Mouse (Mus musculus) layer of hippocampus, adult 8-10 months (tissue): ENCODE measurements around the gene Abcc4. TPM values are rescaled to one million over a fixed set of nuclear protein-coding genes. Genes with fewer than 3 reads are reported as not detected.

Experiments used
- DNase-seq, 2 experiments: peaks; one replicate each; pipeline ENCODE4 v3.0.0; 2022; ENCODE audit warnings: low spot score in 2 of 2
- total RNA-seq, 4 experiments: library from RNA; stranded (reverse); gene quantifications; 2 replicates each; pipeline ENCODE4 v1.2.4; 2022

The Abcc4 gene
- total RNA-seq, 4 experiments from 2014 or later = 8.2 to 10.6 (median 10.1) TPM

DNA sequence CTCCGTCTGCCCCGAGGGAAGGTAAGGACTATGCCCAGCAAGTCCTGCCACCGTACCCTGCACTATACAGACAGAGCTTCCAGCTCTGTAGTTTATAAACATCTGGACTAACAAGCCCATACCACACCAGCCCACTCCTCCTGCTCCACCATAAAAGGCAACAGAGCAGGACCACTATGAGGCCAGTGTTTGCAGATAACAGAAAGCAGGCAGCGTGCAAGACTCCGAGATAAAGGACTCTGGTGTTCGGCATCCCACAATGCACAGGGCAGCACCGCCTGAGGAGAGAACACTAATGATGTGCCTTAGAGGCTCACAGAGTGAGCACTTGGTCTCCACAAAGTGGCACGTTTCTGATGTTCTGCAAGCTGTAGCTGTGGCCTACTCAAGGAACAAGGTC is 63.9 kb downstream of the Abcc4 start:
- no peak for DNase-seq

DNA sequence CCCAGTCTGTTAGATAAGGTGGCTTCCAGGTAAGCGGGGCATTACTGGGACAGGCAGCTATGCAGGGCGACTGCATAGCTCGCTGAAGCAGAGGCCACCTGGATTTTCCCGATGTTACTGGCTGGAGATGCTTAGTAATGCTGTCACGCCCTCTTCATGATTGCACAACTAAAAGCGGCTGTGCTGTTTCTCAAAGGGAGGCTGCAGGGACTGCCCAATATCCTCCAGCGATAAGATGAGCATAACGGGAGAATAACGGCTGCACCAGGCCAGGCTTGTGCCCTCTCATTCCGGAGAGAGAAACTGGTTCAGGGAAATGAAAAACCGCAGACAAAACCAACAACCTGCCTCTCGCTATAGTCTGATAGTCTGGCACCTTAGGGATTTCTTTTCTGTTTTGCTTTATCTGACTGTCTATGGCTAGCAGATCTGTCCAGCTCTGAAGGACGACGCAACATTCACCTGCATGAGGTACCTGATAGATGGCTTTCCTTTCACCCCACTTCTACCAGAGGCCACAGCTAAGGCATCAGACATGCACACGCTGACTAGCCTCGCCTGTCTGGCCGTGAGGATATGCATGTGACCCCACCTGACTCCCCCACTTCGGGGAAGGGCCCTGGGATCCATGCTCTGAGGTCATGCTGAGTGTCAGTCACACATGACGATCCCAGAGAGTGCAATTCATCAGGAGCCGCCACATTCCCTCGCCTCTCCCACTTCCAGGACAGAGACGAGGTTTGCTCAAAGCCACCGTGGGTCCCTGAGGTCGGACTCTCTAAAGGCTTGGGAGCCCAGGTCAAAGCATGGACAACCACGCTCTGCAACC is 67.4 kb downstream of the Abcc4 start:
- DNase-seq = no peak

DNA sequence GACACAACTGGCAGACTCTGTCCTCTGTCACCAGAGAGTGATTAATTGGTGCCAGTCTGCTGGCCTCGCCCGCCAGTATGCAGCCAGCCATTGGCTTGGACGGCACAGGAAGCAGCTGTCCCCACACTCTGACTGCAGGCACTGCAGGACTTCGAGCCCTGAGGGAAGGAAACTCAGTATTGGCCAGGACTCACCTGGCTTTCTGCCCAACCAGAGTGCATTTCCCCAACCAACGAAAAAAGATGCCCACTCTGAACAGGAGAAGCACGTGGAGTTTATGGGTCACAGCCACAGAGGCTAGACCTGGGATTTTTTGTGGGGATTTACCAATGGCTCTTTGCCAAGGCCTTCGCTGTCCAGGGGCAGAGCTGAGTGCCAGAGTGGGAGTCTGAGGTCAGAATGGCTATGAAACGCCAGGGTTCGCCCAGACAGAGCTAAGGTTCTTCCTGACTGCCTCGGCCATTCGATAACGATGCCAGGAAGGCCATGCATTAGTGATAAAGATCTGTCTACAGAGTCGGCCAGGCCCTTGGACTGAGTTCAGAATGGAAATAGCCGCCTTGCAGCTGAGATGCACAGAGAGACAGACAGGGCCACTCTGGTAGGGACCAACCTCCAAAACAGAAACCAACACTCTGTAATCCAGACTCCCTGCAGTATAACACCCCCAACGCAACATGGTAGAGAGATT is 70.4 kb downstream of the Abcc4 start:
- DNase-seq = peak; percentile 30 to 36

DNA sequence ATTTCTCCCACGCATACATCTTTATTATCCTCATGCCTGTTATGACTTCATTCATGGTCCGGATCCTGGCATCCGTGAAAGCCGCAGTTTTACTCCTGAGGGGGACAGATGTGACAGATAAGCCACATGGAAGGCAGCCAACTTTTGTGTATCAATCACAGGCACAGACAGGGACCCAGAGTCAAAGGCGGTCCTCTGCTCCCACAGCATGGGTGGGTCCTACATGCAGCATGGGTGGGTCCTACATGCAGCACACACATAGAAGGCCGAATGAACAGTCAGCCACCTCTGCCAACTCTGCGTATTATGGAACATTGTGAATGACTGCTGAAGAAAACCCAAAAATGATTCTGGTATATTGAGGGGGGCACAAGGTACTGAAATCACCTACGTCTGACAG is 76.4 kb downstream of the Abcc4 start:
- DNase-seq = no peak

DNA sequence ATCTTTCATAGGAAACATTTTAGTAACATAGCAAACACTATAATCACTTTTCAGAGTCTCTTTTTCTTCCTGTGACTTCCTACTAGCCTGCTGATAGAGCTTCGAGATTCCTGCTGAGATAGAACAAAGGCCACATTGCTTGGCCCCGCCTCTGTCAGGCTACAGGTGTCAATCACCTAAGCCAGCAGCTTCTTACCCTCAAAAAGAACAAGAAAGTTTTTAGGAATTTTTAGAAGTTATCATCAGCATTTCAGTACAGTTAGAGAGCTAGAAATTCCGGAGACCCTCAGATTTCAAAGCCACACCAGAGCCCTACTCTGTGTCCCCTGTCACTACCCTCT is 84.6 kb downstream of the Abcc4 start:
- no peak for DNase-seq

DNA sequence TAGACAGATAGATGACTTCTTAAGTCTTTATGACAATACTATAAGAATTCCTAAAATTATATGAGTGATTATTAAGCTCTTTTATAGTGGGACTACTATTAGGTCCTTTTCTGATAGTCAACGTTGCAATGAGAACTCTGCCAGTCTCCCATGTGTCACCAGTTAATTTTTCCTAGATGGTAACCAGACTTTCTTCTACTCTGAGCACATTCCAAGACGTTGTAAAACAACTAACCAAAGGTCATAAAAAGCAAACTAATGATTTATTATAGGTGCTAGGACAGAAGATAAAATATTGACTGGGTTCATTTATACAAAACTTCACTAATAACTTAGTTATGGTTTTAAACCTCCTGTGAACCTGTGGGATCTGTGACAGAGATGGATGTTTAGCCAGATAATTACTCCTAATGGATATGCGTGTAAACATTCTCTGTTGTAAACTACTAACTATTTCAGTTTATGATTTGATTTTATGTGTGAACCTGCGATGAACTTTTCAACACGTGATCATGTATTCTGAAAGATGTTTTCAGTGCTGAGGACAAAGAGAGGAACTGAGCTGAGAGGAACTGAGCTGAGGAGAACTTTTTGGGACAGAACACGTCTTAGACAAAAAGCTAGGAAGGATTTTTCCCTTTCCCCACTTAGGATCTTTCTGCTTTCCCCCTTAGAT is 85.1 kb downstream of the Abcc4 start:
- DNase-seq = no peak

DNA sequence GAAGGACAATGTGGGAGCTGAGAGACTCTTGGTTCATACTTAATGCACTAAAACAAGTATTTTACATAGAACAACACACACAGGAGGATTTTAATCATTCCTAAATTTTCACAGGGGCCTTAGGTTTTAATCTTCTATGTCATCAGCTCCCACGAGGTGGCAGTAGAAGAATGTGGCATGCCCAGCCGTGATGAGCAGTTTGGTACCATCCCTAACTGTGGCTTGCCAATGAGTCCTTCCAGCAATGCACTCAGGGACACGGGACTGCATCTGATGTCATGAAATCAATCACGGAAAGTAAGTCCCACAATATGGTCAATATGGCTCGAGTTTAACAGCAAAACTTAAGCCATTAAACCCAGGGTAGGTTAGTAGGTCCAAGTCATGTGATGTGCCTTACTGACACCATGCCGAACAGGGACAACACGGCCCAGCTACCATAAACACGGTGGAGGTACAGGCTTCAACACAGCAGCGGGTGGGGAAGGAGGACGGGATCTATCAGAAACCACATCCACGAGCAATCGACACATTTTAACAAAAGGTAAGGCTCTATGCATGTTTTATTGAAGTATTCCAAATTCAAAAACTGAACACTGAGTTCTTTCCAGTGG is 89.2 kb downstream of the Abcc4 start:
- peak; percentile 39 to 72 for DNase-seq

DNA sequence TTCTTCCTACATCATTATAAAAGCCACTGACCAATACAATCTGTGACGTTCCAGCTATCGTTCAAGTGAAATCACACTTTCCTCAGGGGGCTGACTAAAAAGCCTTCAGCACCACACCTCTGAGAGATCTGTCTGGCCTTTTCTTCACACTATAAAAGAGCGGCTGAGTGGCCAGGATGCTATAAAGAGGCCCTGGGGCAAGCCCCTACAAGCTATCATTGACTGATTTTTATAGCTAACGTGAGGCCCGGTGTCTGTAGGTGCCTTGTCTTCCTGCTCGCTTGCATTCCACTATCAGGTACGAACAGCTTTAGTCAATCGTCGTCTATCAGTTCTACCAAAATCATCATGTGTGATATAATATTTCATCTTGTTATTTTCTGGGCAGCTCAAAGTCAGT is 92.3 kb downstream of the Abcc4 start:
- DNase-seq = no peak

DNA sequence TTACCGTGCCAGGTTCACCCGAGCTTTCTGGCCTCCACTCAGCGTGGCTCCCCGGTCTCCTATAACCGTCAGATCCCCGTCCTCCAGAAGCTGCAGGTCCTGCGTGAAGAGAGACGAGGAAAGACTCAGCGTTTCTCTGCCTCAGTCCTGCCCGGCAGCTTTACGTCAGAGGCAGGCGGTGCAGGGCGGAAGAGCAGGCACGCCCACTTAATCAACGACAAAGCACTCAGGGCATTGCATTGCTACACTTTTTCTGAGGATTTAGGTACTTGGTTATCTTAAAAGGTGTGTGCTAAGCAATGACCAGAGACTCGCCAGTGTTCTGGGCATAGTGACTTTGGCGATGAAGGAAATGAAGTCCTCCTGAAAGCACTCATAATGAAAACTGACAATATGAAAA is 94.3 kb downstream of the Abcc4 start:
- no peak for DNase-seq

DNA sequence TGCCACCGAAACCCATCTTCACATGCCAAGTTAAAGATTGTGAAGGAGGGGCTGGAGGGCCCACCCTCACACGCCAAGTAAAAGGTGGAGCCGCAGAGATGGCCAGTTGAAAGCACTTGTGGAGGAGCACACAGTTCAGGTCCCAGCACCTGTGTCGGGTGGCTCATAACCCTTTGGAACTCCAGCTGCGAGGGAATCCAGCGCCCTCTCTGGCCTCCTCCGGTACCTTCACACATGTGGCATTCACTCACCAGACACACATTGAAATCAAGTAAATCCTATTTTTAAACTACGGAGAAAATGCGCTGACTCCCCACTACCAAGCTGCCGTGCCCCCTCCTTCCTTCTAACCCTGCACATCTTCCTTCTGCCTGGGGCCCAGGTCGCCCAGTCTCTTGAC is 95.2 kb downstream of the Abcc4 start:
- DNase-seq = no peak

DNA sequence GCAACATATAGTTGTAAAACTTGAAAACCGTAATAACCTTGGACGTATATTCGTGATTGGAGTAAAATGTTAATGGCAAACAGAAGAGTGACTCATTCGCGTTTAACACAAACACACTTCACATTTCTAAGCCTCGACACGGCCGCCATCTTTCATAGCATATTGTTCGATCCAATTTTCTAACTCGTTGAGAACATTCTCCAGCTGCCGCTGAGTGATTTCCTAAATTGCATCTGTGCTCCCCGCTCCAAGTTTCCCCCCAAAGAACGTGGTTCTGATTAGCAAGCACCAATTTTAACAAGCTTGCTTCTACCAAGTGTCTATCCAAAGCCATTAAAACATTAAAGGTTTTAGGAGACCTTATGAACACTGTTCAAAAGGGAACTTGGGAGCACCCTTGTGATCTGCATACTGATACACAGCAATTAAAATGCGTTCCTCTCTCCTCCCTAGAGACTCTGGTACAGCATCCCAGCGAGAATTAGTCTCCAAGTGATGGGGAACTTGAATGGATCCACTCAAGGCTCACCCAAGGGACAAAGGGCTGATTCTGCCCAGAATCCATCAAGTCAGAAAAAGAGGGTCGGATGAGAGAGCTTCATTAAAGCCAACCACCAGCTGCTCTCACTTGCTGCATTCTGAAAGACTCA is 97.1 kb downstream of the Abcc4 start:
- peak; percentile 25 to 34 for DNase-seq

DNA sequence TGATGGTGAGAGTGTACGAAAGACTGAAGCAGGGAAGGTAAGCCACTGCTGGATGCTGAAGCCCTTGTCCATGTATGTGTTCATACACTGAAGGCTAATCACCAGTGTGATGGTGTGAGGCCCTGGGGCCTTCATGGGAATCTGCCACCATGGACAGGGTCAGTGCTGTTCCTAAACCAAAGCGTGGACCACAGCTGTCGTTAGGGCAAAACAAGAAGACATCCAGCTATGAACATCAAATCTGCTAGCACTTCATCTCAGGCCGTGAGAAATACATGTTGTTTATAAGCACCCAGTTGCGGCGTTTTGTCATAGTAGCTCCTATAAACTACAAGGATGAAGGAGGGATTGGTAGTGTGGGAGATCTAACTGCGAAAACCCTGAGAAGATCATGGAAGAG is 97.7 kb downstream of the Abcc4 start:
- no peak for DNase-seq

DNA sequence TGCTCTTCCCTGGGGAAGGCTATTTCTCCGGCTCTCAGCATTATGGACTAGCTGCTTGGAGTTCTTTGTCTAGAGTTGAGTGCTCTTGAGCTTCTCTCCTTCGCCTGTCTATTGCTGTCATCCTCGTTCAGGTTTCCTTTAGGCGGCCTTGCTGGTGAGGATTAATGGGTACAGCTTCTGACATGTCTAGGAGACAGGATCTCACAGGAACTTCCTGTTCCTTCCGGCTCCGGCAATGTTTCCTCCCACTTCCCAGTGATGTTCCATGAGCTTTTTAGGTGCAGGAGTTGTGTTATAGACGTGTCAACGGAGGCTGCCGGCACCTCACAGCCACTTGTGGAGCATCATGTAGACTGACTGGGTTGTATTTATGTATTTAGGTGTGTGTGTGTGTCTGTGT is 99.5 kb downstream of the Abcc4 start:
- DNase-seq = no peak

DNA sequence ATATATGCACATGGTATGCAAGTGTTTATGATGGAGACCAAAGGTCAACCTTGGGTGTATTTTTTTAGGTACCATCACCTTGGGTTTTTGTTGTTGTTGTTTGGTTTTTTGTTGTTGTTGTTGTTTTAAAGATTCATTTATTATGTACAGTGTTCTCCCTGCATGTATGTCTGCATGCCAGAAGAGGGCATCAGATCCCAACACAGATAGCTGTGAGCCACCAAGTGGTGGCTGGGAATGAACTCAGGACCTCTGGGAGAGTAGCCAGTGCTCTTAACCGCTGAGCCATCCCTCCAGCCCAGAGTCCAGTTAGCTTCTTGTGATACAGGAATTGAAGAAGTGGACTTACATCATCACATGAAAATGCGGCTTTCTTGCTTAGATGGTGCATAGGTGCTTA is 101.1 kb downstream of the Abcc4 start:
- DNase-seq = no peak

DNA sequence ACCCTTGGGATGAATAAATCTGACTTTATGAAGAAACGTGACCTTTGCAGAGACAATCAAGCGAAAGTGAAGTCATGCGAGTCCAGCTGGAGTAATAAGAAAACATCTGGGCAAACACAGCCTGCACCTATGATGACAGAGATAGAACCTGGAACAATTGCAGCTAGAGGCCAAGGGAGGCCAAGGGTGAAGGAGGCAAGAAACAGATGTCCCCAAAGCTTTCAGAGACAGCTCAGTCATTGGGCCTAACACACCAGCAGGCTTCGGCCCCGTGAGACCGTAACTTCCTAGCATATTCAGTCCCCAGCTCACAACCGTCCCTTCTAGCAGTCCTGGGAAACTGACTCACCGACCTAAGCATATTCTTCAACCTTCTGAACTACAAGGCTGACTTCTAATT is 104.0 kb downstream of the Abcc4 start:
- no peak for DNase-seq

DNA sequence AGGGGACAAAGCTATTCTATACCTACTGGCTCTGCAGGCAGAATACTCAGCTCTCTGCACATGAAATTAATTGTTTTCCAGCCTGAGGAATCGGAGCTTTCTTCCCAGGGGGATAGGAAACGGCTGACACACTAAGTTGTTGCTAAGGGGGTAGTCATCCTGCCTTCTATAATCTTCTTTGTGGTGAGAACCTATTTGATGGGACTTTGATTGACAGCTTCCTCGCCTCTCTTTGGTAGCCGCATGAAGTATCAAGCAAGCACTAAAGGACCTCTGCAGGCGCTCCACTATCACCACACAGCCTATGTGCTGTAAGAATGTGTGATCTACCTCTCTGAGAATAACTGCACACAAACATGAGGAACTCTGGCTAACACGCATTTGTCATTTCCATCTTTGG is 105.3 kb downstream of the Abcc4 start:
- DNase-seq = no peak

DNA sequence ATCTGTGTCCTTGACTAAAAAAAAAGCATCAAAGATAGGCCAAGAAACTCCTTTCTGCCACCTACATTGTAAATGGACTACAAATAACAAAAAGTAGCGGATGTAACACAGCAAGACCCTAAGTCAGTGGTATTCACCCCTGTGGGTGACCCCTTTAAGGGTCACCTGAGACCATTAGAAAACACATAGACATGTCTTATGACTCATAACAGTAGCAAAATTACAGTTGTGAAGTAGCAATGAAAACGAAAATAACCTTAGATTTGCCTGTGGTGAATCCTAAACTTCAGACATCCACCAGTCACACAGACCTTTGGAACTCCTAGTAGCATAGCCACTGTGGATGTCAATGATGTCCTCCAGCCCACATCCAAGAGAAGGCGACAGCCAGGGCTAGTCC is 107.3 kb downstream of the Abcc4 start:
- no peak for DNase-seq

DNA sequence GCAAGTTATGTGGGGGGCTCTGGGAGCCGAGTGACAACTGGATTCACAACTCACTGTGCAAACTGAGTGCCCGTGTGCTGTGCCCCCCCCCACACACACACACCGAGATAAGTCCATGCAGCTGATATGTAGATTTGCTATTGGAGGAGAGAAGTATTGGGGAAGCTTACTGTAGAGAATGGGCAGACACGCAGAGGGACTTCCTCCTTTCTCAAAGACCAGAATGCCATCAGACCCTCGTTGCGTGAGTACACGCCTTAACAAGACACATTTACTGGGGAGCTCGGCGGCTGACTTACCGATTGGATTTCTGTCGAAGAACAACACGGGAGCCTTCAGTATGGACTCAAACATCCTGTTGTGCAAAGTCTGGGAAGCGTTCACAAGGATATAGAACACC is 111.6 kb downstream of the Abcc4 start:
- DNase-seq = no peak

DNA sequence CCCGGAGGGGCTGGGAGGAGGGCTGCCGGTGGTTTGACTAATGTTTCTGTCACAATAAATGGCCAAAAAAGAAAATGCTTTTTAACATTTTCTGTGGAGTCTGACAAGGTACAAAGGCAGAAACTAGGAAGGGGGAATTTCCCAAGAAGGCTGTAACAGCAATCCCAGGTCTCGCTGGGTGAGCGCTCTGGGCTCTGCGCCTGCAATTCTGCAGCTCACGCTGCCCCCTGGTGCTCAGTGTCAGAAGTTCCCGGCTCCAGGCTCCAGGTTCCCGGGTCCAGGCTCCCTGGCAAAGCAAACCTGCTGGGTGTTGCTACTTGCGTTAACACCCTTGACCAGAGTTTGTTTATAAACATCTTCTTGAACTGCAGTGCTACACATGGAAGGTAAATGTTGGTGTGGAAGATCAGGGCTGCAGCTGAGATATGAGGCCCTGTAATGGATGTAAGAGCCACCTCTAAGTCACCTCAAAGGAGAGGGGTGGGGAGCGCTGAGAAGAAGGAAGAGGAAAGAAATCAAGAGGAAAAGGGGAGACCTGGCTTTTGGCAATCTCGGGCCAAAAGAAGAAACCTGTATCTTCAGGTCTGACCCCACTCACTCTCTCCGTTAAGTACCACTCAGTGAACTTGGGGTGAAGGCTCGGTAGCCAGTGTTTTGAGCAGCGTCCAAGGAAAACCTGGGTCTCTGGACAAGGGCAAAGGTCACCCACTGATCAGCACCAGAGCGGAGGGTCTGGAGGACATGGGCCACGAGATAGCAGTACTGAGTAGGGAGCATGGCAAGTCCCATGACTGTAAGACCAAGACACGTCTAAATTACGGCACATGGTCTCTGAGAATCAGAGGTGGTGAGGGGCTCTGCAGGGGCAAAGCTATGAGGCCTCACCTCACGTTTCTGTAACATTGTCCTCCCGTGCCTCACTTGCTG is 114.3 kb downstream of the Abcc4 start:
- peak; percentile 31 to 82 for DNase-seq

DNA sequence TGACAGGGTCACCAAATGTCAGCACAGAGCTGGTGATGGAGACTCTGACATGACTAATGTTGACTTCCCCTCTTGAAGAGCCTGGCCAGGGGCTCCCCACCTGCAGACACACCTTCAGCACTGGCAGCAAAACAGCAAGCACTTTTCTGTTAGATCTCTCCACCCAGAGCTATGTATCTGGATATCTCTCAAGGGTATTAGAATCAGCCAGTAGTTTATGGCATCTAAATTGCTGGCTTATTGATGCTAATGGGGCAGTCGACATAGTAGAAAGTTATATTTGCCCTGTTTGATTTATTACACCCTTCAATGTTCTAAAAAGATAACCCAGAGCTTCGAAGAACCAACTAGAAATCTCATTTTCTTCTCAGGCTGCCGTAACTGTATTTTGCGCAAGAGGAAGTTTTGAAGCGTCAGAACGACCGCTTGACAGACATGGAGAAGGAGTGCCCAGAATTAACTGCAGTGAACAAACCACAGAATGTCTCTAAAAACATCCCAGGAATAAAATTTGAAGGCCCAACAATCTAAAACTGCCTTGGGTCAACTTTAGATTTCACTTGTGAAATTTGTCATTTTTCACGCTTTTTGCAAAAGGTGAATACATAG is 123.6 kb downstream of the Abcc4 start:
- no peak for DNase-seq
